Mouse (Mus musculus) C2C12 (cell line): ENCODE results near the gene Polr2j.
A peak's percentile ranks its signal among the peaks of the same experiment; 100 is the strongest.

Experiments
- CEBPB ChIP-seq: IDR thresholded peaks from one replicate; pipeline ENCODE4 v1.6.1; 2011; ENCODE audit warnings: low read depth, mild to moderate bottlenecking, control low read depth, moderate library complexity
- CTCF ChIP-seq: IDR thresholded peaks from one replicate; pipeline ENCODE4 v1.5.1; 2011; ENCODE audit not compliant: control insufficient read depth, insufficient read depth, insufficient read length
- MAX ChIP-seq: IDR thresholded peaks from one replicate; pipeline ENCODE4 v1.6.1; 2011; ENCODE audit warnings: mild to moderate bottlenecking, control low read depth
- MYOD1 ChIP-seq: IDR thresholded peaks from one replicate; pipeline ENCODE4 v1.6.1; 2011; ENCODE audit warnings: low read depth; ENCODE audit not compliant: control insufficient read depth, insufficient read length
- MYOG ChIP-seq: IDR thresholded peaks from one replicate; pipeline ENCODE4 v1.6.1; 2011; ENCODE audit not compliant: control insufficient read depth, insufficient read length; ENCODE audit errors: extremely low read depth
- USF1 ChIP-seq: IDR thresholded peaks from one replicate; pipeline ENCODE4 v1.6.1; 2011; ENCODE audit warnings: low read depth, mild to moderate bottlenecking, control low read depth, moderate library complexity

DNA sequence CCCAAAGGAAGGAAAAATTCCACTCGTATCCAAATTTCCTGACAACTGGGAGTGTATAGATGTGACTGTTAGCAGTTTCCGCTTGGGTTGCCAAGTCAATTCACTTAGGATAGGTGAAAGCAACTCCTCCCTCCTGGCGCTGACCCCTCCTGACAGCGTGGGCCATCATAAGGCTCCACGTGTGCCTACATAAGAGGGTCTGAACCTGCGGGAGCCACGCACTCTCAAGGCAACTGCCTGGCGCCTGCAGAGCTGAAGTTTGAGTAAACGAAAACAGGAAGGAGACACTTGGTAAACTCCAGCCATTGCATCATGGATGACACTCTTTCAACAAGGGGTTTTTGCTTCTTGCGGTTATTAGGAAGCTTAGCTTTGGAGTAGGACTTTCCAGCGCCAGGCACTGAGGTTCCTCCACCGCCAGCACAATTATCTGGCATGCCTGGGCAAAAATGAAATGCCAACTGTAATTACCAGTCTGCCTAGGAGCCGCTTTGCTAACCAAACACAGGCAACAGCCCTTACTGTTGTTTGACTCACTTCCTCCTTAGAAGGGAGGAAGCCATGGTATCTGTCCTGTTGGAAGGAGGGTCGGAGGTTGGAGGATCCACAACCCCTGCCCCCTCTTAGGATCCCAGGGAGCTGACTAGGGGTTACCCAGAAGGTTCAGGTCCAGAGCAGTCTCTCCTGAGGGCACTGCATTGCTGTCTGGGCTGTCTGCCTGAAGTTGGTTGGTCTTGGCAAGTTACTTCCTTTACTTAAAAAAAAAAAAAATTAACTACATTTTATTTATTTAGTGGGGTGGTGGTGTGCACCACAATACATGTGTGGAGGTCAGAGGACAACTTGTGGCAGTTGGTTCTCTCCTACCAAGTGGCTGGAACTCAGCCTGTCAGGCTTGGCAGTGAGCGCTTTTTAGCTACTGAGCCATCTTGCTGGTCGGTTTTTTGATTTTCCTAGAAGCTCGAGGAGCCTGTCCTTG, 55.2 kb downstream of the Polr2j start:
- TF ChIP-seq CTCF (no peak), MYOD1 (no peak), USF1 (peak; percentile 29), MAX (no peak), MYOG (no peak), CEBPB (peak; percentile 82)
